20 mouse cellular contexts compared by ENCODE assay signal in genomic region chr14:30837416-30837996, GRCm38 (mm10). TPM values are rescaled to one million over a fixed set of nuclear protein-coding genes. Genes with fewer than 3 reads are reported as not detected.
"Had no signal": no experiment of that assay in that cellular context is flagged by ENCODE, and none has a peak within 500 bp of the region (broad histone marks: within the 10 kb centered on the region; RNA-seq: fewer than 3 reads in every experiment).

No protein-coding gene starts in this region.

- ATAC-seq: midbrain, embryonic 16.5 days had no signal

- H3K4me1 ChIP-seq: midbrain, embryonic 12.5 days; neural tube, embryonic 12.5 days; neural tube, embryonic 15.5 days had no signal

- H3K4me3 ChIP-seq: left cerebral cortex, adult 2 months; liver, embryonic 13.5 days; midbrain, embryonic 12.5 days; neural tube, embryonic 12.5 days; neural tube, embryonic 15.5 days had no signal

- DNase-seq: kidney, adult 18-20 months; kidney, postnatal 10 days; kidney, postnatal 36 days; layer of hippocampus, postnatal 36 days; liver, embryonic 13.5 days; lung, adult 2 months; lung, postnatal 14 days; lung, postnatal 4 days; right cerebral cortex, adult 18-20 months; right cerebral cortex, postnatal 14 days; right cerebral cortex, postnatal 4 days; thymus, adult 2 months; thymus, postnatal 25 days had no signal

- H3K4me2 ChIP-seq: liver, embryonic 13.5 days; midbrain, embryonic 12.5 days; neural tube, embryonic 12.5 days; neural tube, embryonic 15.5 days had no signal

- H3K27me3 ChIP-seq: liver, embryonic 13.5 days; midbrain, embryonic 12.5 days; neural tube, embryonic 12.5 days; neural tube, embryonic 15.5 days had no signal

- H3K27ac ChIP-seq: left cerebral cortex, adult 2 months; liver, embryonic 13.5 days; midbrain, embryonic 12.5 days; neural tube, embryonic 12.5 days; neural tube, embryonic 15.5 days; stomach, postnatal 0 days had no signal

- H3K9me3 ChIP-seq: liver, embryonic 13.5 days; midbrain, embryonic 12.5 days; neural tube, embryonic 12.5 days; neural tube, embryonic 15.5 days had no signal

- H3K9ac ChIP-seq: liver, embryonic 13.5 days; midbrain, embryonic 12.5 days; neural tube, embryonic 12.5 days; neural tube, embryonic 15.5 days had no signal

RNA-seq across cellular contexts. Expression of gene Itih4, which starts 48.8 kb away (rescaled TPM):
- polyA plus RNA-seq: limb, embryonic 11.5 days; midbrain, embryonic 12.5 days; midbrain, embryonic 16.5 days; neural tube, embryonic 12.5 days had no signal
